Mouse (Mus musculus) monocyte, adult 5-6 weeks (primary cell): Measurements from ENCODE around the gene Slc25a14. TPM values are rescaled to one million over a fixed set of nuclear protein-coding genes. Genes with fewer than 3 reads are reported as not detected.

ENCODE experiments used
- ATAC-seq: fragments of 153-309, 156-312 bp; replicated peaks from 2 replicates; pipeline ENCODE4 v1.8.0; 2017; ENCODE audit warnings: mild to moderate bottlenecking; ENCODE audit not compliant: low TSS enrichment, insufficient number of reproducible peaks, severe bottlenecking, poor library complexity, low FRiP score
- total RNA-seq: library from RNA; stranded (forward); fragments of 200-1000, 200-491, 200-594 nt; gene quantifications from 3 replicates; pipeline ENCODE4 v1.2.3, GENCODE M21; 2017

The Slc25a14 gene
- total RNA-seq = 5.8 to 11.1 TPM (median 7.9 TPM) in 3 replicates

DNA sequence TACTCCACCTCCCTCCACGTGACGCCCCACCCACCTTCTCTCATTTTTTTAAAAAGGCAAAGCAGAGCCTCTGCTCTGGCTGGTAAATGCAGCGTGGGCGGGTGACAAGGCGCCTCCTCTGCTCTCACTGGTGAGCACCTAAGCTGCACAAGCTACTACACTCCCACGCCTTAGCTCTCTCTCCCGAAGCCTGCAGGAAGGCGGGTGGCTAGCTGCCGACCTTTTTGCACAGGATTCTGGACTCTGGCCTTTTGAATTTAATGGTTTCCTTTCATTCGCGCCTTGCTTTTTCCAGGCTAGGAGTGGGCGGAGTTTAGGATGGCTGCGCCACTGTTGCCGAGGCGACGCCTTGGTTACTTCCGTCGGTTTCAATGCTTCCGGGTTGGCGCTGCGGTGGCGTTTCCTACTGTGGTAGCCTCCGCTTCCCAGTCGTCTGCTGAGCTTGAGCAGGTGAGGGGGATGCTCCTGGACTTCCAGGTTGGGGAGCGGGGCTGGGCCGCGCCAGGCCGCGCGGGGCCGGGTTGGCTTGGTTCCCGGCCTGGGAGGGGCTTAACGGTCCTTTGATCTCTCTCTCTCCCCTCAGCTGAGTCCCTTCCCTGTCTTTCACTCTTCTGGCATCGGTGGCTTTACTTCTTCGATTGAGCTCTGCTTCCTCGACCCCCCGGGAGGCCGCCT is at the start of gene Slc25a14:
Slc25a14 (plus strand) TSS at position 35 of the 675 bp plus-strand sequence.
- peak; percentile 93 for ATAC-seq

DNA sequence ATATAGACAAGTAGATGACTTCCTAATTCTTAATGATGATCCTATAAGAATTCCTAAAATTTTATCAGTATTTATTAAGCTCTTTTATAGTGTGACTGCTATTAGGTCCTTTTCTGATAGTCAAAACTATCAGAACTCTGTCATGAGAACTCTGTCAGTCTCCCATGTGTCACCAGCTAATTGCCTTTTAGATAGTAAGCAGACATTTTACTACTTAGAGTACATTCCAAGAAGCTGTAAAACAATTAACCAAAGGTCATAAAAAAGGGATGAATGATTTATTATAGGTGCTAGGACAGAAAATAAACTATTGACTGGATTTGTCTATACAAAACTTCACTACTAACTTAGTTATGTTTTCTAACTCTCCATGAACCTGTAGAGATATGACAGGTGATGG is 39.9 kb upstream of the Slc25a14 start:
- ATAC-seq = no peak

DNA sequence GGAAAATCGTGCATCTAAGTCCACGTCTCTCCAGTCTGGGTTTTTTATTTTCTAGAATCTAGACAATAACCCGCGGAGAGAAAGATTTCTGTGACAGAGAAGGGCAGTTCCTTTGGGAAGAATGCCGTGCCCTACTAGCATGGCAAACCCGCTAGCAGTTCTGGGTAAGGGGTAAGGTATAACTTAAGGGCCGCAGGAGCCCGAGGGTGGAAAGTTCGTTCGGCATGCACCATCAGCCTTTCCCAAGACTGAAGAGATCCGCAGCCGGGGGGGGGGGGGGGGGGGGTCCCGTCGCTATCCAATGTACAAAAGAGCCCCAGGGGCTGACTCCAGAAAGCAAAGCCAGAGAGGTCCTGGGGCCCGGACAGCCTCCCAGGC is 29.5 kb upstream of the Slc25a14 start:
- no peak for ATAC-seq

DNA sequence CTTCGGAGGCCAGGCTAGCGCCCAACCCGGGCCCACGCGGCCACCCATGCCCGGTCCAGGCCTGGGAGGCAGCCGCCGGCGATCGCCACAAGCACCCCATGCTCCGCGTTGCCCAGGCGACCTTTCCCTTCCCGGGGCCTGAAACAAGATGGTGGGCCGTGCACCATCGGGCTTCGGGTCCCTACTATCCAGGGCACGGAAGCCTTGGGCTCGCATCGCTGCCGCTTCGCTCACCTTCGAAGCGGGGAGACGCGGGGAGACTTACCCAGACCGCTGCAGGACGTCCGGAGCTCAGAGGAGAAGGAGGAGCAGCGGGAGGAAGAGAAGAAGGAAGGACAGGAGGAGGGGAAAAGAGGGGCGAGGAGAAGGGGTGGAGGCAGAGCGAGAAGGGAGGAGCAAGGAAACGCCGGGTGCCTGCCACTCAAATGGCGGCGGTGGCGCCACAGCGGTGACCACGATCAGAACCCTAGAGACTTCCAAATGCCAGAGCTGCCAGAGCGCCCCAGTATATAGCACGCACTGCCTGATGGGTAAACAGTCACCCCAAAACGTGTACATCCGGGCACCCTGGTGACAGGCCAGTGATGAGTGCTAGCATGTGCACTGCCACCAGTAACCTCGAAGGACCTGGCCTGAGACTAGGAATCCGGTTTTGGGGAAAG is 29.0 kb upstream of the Slc25a14 start, which contains the start of gene Zfp280c:
Zfp280c (minus strand) TSS at position 406 of the 662 bp plus-strand sequence.
- peak; percentile 94 for ATAC-seq

DNA sequence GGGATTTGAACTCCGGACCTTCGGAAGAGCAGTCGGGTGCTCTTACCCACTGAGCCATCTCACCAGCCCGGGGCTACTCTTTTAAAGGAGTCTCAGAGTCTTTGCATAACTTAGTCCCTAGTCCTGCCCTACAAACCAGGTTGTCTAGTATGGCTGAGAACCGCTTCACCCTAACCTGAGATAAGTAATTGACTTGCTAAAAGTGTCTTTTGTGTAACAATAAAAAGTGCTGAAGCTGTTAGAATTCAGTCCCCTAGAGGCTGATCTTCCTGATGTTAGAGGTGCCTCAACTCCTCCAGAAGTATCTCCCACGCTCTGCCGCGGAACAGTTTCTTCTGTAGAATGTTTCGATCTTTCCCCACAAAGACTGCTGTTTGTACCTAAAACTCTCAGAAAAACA is 27.2 kb upstream of the Slc25a14 start:
- ATAC-seq = no peak

DNA sequence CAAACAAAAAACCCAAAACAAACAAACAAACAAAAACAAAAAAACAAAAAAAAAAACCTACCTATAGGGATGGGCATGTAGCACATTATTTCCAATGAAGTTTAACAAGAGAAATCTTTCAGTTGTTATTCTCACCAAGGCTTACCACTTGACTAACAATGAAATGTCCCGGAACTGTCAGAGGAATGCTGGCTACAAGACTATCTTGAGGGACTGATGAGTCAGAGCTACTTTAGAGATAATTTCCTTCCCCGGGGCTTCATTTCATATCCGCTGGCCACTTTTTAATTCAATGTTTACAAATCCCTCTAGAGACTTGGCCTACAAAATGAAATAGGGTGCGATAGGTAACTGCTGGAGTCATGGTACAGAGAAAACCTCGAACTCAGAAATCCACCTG is 26.3 kb upstream of the Slc25a14 start:
- no peak for ATAC-seq

DNA sequence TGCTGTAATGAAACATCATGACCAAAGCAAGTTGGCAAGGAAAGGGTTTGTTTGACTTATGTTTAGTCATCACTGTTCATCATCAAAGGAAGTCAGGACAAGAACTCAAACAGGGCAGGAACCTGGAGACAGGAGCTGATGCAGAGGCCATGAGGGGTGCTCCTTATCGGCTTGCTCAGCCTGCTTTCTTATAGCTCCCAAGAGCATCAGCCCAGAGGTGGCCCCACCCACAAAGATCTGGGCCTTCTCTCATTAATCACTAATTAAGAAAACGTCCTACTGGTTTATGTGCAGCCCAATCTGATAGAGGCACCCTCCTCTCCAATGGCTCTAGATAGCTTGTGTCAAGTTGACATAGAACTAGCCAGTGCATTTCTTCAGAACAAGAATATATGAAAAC is 18.3 kb upstream of the Slc25a14 start:
- ATAC-seq = no peak

DNA sequence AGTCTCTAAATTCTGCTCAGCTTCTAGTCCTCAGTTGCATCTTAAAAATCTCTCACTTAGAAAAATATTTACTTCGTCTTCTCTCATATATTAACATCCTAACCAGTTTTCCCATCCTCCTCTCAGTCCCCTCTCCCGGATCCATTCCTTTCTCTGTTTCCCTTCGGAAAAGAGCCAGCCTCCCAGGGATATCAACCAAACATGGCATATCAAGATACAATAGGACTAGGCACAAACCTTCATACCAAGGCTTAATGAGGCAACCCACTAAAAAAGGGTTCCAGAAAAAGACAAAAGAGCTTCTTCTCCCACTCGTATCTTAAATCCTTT is 199 bp upstream of the Slc25a14 start:
- ATAC-seq = no peak

DNA sequence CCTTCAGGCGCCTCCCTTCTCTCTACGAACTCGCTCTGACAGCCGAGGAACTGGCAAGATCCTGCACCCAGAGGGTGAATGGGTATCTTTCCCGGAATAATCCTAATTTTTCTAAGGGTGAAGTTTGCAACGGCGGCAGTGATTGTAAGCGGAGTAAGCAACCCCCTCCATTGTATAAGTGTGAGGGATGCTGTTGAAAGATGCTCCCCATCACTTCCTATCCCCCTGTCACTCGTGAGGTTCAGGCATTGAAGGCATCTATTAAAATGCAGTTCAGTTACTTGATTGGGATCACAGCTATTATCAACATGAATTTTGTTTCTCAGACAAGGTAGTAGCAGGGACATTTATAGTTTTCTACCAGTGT is 824 bp downstream of the Slc25a14 start:
- no peak for ATAC-seq

DNA sequence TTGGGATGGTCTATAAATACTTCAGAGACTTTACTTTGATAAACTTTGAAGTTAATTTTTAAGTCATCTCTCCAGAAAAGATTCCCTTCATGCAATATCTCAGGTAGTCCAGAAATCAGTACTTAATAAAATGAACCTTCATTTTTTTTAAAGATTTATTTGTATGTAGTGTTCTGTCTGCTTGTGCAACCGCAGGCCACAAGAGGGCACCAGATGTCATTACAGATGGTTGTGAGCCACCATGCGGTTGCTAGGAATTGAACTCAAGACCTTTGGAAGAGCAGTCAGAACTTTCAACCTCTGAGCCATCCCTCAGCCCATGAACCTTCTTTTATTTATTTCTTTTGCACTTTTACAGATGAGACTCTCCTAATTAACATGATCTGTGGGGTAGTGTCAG is 13.8 kb downstream of the Slc25a14 start:
- ATAC-seq = no peak

DNA sequence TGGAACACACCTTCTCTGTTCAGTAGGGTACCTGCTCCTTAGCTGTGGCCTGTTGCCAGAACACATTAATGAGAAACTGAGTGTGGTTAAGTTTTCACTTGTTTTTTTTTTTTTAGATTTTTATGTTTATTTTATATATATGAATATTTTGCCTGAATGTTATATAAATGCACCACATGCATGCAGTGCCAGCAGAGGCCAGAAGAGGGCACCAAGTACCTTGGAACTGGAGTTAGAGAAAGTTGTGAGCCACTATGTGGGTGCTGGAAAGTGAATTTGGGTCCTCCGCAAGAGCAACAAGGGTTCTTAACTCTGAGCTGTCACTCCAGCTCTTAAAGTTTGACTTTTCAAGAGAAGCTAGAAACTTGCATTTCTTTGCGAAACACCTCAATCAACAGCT is 20.9 kb downstream of the Slc25a14 start:
- no peak for ATAC-seq

DNA sequence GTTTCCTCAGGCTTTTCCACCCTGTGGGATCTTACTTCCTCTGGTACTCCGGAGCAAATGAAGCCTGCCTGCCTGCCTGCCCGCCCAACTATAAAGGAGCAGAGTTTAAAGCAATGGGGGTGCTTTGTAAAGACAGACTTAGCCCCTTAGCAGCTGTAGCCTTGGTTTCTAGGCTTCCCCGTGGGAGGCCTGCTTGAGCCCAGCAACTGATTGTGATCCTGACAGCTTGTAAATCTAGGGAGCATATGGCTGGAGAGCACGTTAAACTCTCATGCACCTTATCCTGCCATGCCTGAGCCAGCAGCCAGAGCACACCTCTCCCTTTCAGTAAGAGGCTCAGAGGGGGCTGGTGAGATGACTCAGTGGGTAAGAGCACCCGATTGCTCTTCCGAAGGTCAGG is 43.6 kb downstream of the Slc25a14 start:
- ATAC-seq = no peak

DNA sequence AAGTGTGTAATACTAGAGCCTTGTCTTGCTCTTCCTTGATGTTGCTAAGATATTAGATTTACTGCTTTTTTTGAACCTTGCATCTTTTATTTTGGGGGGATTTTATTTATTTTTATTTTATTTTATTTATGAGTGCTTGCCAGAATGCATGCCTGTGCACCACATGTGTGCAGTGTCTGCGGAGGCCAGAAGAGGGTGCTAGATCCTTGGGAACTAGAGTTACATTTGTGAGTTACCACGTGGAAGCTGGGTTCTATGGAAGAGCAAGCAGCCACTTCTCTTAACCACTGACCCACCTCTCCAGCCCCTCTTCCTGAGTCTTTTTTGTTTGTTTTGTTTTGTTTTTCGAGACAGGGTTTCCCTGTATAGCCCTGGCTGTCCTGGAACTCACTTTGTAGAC is 46.4 kb downstream of the Slc25a14 start:
- no peak for ATAC-seq

DNA sequence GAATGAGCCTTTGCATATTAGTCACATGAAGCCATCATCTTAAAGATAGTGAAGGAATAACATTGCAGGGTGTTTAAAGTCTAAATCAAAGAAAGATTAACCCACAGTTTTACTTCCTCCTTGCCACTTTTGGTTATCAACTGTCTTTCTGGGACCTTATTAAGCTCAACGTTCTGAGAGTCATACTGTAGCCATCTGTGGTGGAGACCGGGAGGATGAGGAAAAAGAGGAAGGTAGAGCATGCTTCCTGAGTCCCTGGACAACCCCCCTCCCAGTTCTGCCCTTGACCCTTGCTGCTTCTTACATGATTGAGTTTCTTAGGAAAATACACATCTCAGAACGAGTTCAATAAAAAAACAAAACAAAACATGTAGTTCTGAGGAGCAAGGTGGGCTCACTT is 48.5 kb downstream of the Slc25a14 start:
- no peak for ATAC-seq

DNA sequence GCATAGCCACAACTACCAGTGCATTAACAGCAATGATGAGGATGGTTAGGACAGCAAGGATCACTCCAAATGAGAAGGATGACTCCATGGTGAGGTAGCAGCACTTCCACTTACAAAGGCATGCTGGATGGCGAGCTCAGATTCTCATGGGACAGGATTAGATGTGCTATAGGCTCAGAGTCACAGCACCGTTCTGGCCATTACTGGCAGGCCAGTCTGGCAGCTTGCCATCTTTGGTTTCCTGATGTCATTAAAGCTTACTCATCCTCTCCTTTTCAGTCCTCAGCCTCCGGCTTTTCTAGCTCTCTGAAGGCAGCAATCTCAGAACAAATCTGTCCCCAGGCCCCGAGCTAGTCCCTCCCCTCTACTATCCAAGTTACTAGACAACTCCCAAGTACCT is 51.0 kb downstream of the Slc25a14 start, which contains the start of gene Gpr119:
Gpr119 (minus strand) TSS at position 308 of the 400 bp plus-strand sequence.
- no peak for ATAC-seq

DNA sequence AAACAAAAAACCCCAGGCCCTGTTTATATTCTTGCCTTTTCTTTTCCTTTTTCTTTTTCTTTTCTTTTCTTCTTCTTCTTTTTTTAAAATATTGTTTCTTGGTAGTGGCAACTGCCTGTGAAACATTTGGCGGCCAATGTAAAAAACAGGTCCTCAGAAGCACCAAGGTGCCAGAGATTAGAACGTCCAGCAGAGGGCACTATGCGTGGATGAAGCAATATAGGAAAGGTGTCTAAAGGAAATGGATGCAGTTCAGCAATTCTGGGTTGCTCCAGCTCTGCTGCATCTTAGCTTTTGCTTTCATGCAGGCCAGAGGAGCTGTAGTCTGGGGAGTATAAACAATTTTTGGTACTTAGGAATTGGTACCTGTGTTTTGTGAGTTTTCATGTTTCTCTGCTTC is 60.2 kb downstream of the Slc25a14 start:
- ATAC-seq = no peak

DNA sequence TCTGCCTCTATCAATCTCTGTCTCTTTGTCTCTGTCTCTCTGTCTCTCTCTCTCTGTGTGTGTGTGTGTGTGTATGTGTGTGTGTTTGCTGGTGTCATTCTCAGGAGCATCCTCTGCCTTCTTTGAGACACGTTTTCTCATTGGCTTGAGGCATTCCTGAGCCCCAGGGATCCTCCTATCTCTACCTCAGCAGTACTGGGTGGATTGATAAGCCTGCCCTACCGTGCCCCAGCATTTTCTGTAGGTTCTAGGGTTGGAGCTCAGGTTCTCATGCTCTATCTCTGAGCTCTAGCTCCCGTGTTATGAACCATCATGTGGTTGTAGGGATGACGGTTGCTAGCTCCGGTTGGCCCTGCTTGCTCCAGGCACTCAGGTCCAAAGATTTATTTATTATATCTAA is 60.6 kb downstream of the Slc25a14 start:
- ATAC-seq = no peak

DNA sequence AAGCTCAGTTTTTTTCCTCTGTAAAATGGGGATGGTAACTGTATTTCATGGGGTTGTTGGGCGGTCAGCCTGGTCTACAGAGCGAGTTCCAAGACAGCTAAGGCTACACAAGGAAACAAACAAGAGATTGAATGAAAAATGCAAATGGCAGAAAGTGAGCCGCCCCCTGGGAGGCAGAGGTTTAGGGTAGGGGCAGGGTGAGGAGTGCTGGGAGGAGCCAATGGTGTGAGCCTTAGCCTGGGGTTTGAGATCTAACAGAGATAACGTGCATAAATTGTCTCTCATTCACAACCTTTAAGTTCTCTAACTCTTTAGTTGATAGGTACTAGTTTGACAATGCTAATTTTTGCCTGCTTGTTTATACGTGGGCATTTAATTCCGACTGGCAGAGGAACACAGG is 71.2 kb downstream of the Slc25a14 start:
- no peak for ATAC-seq

DNA sequence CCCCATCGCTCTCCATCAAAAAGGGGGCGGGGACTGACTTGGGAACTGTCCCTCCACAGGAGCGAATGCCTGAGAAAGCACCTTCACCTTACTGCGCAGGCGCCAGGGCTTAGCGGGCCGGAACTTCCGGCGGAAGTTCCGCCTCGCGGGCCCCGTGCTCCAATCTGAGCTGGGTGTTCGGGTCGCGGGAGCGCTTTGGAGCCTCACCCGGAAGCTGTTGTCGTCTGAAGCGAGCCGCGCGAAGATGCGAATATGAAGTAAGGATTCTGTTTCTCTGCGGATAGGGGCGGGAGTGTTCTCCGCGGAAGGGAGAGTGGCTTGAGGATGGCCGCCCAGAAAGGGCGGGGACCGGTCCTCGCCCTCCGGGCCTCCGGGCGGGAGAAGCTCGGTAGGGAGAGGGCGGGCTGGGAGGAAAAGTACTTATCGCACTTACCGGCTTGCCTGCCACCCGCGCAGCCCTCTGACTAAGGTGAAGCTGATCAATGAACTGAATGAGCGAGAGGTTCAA is 71.7 kb downstream of the Slc25a14 start, which contains the start of gene Rbmx2:
Rbmx2 (plus strand) TSS at position 141 of the 508 bp plus-strand sequence.
- ATAC-seq = peak; percentile 91

DNA sequence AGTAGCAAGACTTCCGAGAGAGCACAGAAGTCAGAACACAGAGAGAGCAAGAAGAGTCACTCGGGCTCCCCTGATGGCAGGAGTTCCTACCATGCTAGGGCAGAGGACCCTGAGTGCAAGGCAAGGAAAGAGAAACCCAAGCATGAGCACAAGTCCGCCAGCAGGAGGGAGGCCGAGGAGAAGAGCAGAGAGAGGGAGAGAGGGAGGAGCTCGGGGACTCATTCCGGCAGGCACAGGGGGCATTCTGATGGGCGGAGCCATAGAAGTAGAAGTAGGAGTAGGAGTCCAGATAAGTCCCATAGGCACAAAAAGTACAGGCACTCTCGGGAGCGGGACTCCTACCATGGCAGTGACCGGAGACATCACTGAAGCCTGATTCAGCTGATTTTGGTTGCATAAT is 86.5 kb downstream of the Slc25a14 start:
- no peak for ATAC-seq
